Mouse (Mus musculus) thymus, postnatal 4 days (tissue): Measurements from ENCODE around the gene Atmin.

Experiments
- DNase-seq: peaks from one replicate; pipeline ENCODE4 v3.0.0; 2021

Gene Atmin

DNA sequence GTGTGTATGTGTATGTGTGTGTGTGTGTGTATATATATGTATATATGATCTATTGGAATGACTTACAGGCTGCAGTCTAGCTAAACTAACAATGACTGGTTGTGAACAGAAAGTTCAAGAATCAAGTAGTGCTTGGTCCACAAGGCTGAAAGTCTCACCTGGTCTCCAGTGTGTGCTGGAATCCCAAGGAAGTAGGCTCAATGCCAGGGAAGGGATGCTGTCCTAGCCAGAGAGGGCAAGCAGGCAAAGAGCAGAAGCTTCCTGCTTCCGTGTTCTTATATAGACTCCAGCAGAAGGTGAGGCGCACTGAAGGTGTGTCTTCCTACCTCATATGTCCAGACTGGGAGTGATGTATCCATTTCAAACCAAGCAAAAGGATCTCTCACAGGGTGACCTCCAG lies 8.6 kb downstream of the Atmin start:
- DNase-seq, result no peak

DNA sequence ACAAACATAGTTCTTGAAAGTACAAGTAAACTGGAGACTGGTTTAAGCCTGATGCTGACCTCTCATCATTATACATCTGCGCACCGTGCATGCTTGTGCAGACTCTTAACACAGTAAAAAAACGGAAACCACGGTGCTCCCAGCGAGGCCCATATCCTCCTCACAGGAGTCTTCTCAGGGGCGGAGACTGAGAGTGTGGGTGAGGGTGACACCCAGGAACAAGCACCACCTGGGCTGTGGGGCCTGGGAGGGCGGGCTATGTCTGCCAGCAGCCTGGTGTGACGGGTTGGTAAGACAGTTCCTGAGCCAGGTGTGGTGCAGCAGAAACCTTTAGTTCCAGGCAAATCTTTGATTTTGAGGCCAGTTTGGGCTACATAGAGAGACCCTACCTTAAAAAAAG lies 9.2 kb downstream of the Atmin start:
- peak; percentile 78 for DNase-seq

DNA sequence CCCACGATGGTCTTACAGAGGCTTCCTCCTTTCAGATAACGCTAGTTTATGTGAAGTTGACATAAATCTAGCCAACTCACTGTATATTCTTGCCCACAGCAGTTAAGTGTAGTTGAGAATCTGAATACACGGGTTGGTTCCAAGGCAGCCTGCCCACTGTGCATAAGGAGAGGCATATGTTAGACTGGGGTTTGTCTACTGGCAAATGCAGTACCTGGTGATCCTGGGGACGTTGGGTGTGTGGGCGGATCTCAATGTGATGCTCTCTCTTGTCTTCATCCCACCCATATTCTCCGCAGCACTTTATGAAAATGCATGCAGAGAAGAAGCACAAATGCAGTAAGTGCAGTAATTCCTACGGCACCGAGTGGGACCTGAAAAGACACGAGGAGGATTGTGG lies 11.2 kb downstream of the Atmin start:
- no peak for DNase-seq

DNA sequence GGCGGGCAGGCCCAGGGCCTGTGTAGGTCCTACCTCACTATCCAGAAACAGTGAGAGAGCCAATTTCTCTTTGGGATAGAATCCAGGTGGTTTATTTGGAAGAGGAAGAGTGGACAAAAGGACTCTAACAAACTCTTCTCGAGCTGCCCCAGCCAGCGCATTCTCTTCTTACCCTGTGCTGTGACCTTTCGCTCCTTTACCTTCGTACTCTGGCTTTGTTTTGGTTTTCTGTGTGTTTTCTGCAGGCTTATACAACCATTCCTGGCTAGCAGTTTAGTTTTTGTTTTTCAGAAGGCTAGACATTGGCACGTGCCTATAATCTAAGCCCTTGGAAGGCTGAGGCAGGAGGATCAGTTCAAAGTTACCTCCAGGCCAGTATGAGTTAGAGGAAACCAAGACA lies 26.3 kb downstream of the Atmin start:
- no peak for DNase-seq

DNA sequence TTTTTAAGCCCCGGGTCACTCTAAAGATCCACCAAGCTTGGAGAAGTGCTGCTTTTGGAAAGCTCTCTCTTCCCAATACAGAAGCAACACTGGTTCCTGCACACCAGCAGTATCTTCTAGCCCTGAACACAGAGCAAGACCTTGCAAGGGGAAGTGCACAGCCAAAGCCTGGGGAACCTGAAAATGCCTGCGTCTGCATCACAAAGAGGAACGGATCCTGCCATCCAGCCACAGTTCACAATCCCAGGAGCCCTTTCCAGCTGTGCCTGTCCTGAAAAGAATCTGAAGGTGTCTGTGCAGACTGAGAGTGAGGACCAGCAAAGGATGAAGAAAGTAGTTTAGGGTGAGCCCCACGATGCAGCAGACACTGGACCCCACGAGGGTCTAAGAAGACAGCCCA lies 31.9 kb downstream of the Atmin start:
- no peak for DNase-seq

DNA sequence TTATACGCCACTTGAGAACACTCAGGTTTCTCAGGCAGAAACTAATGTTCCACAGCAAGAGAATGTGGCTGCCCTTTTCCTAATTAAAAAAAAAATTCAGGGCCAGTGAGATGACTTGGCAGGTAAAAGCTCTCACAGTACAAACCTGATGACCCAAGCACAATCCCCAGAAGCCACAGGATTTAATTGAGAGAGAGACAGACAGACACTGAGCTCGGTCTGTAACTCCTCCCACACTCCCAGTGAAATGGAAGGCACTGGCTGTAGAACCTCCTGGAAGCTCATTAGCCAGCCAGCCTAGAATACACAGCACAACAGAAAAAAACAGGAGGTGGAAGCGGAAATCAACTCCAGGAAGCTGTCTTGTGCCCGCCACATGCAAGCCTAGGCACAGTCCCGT lies 32.4 kb downstream of the Atmin start:
- no peak for DNase-seq

DNA sequence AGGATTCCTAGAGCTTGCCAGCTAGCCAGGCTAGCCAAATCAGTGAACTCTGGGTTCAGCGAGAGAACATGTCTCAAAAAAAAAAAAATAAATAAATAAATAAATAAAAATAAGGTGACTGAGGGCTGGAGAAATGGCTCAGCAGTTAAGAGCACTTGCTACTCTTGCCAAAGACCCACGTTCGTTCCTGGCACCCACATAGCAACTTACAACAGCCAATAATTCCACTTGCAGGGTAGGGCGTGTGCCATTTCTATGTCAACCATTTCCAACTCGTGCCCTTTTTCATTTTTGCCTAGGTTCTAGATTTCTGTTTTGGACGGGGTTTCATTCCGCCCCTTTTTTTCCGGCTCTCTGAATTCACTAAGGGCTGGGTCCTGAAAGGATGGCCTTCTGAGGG lies 34.9 kb downstream of the Atmin start:
- no peak for DNase-seq

DNA sequence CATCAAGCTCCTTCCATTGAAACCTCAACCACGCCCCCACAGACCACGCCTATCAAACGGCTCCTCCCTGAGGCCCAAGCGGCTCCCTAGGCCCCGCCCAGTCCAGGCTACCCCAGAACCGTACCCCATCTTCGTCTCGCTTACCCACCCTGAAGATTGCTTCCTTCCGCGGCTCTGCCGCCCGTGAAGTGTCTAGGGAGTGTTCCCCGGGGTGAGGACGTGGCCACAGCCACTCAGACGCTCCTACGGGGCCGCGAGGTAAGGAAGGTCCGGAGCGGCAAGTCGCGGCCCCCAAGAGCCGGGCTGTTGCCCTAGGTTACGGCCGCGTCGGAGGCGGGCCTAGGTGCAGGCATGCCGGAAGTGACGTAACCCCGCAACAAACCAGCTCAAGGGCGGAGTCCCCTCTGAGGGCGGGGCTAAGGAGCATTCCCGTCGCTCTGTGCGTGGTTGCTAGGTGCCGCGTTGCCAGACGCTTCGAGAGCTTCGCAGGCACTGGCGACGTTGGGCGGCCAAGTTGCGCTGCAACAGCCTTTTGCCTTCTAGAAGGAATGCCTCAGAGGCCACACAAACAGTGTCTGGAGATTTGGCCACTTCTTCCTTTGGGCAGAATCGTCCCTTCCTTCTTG lies 35.6 kb downstream of the Atmin start, which contains the start of gene 1700030J22Rik:
1700030J22Rik (minus strand) TSS at position 329 of the 626 bp plus-strand sequence.
- peak; percentile 99 for DNase-seq

DNA sequence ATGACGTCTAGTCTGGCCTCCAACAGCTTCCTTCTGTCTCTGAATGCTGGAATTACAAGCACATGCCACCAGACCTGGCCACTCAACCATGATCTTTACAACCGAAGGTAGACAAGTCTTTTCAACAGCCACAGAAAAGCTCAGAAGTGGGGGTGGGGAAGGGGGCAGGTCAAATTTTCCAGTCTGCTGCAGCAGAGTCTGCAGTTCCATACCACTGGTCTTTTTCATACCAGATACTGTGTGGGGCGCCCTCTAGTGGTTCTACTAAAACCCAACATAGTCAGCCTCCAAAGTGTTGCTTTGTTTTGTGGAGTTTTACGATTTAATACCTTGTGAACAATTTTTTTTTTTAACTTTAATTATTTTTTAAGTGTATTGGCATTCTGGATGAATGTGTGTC lies 36.9 kb downstream of the Atmin start:
- DNase-seq, result peak; percentile 77

DNA sequence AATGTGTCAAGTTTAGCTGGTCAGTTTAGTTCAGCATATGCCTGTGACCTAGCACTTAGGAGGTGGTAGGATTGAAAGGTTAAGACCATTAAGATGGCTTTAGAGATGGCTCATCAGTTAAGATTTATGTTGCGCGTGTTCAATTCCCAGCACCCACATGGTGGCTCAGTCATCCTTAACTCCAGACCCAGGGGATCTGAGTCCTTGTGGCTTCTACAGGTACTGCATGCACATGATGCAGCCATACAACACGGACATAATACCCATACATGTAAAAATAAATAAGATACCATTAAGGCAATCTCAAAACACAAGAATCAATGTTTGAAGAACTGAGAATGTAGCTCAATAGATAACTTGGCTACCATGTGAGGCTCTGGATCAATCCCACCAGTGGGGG lies 46.6 kb downstream of the Atmin start:
- DNase-seq, result no peak

DNA sequence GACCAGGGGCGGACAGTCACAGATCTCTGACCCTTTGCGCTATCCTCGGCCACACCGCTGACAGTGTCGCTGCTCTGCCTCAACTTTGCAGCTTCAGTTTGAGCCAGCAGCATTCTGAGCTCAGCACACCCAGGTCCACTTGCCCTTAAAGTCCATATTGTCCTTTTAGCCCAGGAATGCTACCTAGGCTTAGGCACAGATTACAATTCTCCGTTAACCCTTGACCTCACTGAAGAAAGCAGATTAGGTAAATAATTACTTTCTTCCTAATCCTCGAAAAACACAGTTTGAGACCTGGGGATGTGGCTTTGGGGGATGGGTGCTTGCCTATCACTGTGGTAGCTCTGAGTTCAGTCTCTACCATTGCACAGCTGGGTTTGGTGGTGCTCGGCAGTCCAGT lies 48.0 kb downstream of the Atmin start:
- no peak for DNase-seq

DNA sequence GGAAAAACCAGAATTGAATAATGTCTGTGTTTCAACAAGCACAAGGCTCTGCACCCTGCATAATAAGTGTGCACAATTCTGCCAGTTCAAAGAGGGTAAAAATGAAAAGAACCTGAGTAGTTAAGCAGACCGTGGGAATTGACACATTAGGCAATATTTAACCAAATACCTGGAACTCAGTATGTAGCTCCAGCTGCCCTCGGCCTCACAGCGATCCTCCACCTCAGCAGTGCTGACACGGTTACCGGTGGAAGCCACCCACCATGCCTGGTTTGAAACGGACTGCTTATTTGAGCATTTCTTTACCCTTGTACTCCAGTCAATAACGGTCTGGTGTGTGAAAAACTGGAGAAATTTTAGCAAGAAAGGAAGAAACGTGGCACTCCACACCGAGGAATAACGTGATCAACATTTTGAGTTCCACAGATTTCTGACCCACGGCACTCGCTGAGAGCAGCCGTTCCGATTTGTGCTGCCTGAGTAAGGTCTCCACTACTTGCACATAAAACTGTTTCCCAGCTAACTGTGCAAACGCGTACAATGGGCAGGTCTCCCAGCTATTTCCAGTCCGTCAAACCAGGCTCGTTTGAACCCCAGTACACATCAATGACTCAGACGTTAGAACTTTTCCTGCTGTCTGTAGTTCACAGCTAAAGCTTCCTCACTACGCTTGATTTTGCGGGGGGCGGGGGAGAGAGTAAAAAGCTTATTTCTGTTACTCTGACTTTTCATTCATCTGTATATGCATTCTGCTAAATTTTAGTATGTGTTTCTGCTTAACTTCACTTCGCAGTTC lies 49.2 kb downstream of the Atmin start:
- DNase-seq, result peak; percentile 65

DNA sequence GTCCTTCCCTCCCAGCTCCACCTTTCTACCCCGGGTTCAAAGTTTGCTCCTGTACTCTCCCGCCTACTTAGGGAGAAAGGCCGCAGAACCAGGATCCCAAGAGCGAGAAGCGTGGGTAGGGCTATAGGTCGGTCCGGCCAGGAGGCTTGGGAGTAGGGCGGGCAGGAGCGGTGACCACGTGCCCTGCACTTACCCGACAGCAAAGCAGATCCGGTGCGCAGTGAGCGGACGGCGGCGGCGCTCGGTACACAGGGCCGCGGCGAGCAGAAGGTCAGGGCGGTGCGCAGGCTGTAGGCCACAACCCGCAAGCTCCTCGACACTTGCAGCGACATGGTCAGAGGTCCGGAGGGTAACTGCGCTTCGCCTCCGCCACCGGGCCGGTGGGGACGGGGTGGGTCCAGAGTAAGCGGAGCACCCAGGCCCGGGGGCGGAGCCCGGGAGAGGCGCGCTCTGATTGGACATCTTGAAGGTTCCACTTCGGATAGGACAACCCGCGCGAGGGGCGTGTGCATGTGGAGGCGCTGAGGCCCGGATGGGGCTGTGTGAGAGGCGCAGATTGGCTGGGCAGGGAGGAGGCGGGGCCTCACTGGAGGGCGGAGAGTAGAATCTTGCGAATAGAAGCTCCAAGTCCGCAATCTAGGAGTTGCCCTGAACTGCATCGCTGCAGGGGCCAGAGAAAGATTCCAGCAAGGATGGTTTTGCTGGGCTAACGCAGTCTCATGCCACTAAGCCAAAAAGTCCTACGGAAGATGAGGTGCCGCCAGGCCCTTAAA lies 50.1 kb downstream of the Atmin start, which contains the start of gene Gcsh:
Gcsh (minus strand) TSS at position 443 of the 773 bp plus-strand sequence.
- peak; percentile 97 for DNase-seq

DNA sequence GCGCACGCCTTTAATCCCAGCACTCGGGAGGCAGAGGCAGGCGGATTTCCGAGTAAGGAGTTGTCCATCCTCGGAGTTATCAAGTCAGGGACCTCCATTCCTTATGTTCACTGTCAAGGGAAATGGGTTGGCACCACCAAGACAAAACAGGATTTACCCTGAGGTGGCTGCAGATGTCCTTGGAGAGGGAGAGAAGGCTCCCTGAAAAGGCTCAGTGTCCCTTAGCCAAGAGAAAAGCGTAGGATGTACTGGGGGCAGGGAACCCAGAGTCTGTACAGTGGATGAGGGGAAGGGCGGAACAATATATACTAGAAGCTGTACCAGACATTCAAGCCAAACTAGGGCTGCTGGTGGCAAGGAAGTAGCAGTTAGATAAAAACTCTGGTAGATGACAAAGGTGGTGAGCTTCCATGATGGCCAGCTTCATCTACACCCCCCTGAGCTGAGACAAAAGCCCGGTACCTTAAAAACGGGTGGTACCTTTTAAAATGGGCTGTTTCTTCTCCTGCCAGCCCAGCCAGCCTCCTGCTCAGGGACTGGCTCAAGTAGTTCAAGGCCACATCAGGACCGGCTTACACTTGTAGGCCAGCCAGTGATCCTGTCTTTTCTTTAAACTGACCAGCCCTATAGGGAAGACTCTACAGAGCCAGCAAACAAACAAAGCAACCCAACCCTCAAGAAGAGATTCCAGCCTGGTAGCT lies 51.0 kb downstream of the Atmin start:
- DNase-seq, result no peak
